Mouse (Mus musculus) forebrain, embryonic 12.5 days (tissue): Measurements from ENCODE around the gene Smdt1. TPM values are rescaled to one million over a fixed set of nuclear protein-coding genes. Genes with fewer than 3 reads are reported as not detected.

Experiments
- microRNA-seq: library from miRNA; unstranded; fragments of <30 nt; microRNA quantifications from one replicate; pipeline ENCODE4, GENCODE M21; 2017
- polyA plus RNA-seq: library from polyadenylated mRNA; unstranded; fragments of >200 nt; fragmentation: Nextera tagmentation; extraction: Ambion mirVana; gene quantifications from 2 replicates; pipeline ENCODE4 v1.2.1, GENCODE M21; 2016

Smdt1 gene
- polyA plus RNA-seq, 1 experiment from 2014 or later = 250 TPM

Small RNAs within 50 kb of the gene (microRNA-seq; reads per million reads assigned to microRNA genes)
- not detected for gene Mir7684

Other genes with a start within 250 kb of the Smdt1 start
- 17.5 and 19.0 TPM in 2 replicates for gene Ccdc134, start 211.0 kb upstream of the Smdt1 start, polyA plus RNA-seq
- 244 and 265 TPM in 2 replicates for gene Srebf2, start 191.8 kb upstream of the Smdt1 start, polyA plus RNA-seq
- gene Shisa8, start 126.1 kb upstream of the Smdt1 start, polyA plus RNA-seq = 0.90 and 2.4 TPM in 2 replicates
- 0.24 and 0.29 TPM in 2 replicates for gene Tnfrsf13c, start 114.6 kb upstream of the Smdt1 start, polyA plus RNA-seq
- gene Cenpm, start 94.2 kb upstream of the Smdt1 start, polyA plus RNA-seq = 81.3 and 86.4 TPM in 2 replicates
- gene 1500009C09Rik, start 86.6 kb upstream of the Smdt1 start, polyA plus RNA-seq = 3.9 and 4.7 TPM in 2 replicates
- gene Sept3, start 64.1 kb upstream of the Smdt1 start, polyA plus RNA-seq = 223 and 233 TPM in 2 replicates
- 0.14 and 0.18 TPM in 2 replicates for gene Wbp2nl, start 40.0 kb upstream of the Smdt1 start, polyA plus RNA-seq
- gene Naga, start within 50 bp of the Smdt1 start, polyA plus RNA-seq = 20.4 and 20.5 TPM in 2 replicates
- gene Pheta2, start within 50 bp of the Smdt1 start, polyA plus RNA-seq = 3.0 and 3.6 TPM in 2 replicates
- 277 and 278 TPM in 2 replicates for gene Ndufa6, start 15.4 kb downstream of the Smdt1 start, polyA plus RNA-seq
- gene Cyp2d22, start 41.3 kb downstream of the Smdt1 start, polyA plus RNA-seq = 2.1 and 2.8 TPM in 2 replicates
- not detected in 2 replicates for gene Cyp2d11, start 55.1 kb downstream of the Smdt1 start, polyA plus RNA-seq
- gene Cyp2d10, start 68.2 kb downstream of the Smdt1 start, polyA plus RNA-seq = not detected in 2 replicates
- gene Cyp2d9, start 94.5 kb downstream of the Smdt1 start, polyA plus RNA-seq = not detected in 2 replicates
- not detected in 2 replicates for gene Cyp2d12, start 216.1 kb downstream of the Smdt1 start, polyA plus RNA-seq